Mouse (Mus musculus) E14TG2a.4 (cell line): ENCODE measurements around the gene Elk1.

Experiments
- H3K27me3 ChIP-seq: 2 replicates; pipeline ENCODE4 v1.6.1; 2014; ENCODE audit warnings: low read length, control low read depth; ENCODE audit not compliant: insufficient read depth
- H3K36me3 ChIP-seq: 2 replicates; pipeline ENCODE4 v1.6.1; 2014; ENCODE audit warnings: low read length, control low read depth; ENCODE audit not compliant: insufficient read depth
- H3K4me1 ChIP-seq: replicated peaks from 2 replicates; pipeline ENCODE4 v1.6.1; 2014; ENCODE audit warnings: low read depth, low read length, control low read depth
- H3K4me3 ChIP-seq: replicated peaks from 2 replicates; pipeline ENCODE4 v1.5.1; 2014; ENCODE audit warnings: mild to moderate bottlenecking, low read length
- H3K9me3 ChIP-seq: 2 replicates; pipeline ENCODE4 v1.6.1; 2014; ENCODE audit warnings: low read length, control low read depth
- CTCF ChIP-seq: conservative IDR thresholded peaks from 2 replicates; pipeline ENCODE4 v1.5.1; 2014; ENCODE audit warnings: low read length
- NANOG ChIP-seq: IDR thresholded peaks from 2 replicates; pipeline ENCODE4 v1.6.1; 2014; ENCODE audit warnings: borderline replicate concordance, low read length, mixed read lengths
- POU5F1 ChIP-seq: IDR thresholded peaks from 2 replicates; pipeline ENCODE4 v1.6.1; 2014; ENCODE audit warnings: low read length, borderline replicate concordance

The Elk1 gene

DNA sequence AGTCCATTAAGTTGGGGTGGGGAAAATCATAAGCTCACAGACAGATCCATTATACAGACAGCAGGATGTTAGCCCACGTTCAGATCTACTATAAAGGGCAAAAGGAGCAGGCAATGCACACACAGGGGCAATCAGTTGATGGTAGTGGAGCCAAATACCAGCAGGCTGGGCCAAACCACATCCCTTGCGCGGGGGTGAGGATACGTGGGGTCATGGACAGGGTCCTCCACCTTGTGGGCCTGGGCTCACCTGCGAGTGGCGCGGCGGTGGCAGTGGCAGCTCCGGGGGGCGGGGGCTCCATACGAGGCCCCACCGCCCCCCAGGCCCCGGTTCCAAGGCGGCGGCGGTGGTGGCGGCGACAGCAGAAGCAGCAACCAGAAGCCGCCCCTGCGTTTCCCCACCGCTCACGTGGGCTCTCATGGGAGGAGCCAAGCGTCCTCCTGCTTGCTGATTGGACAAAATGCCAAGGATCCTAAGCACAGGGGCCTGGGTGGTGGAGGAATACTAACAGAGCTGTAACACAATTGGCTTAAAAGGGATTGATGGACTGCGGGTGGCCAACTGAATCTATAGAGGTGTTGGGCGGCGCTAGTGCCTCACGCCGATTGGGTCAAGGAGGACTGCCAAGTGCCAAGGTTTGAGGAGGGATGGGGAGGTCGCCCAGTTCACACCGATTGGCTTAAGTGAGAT, at the start of gene Elk1:
Gene Elk1, minus strand, starts transcription at position 418 of the 690 bp plus-strand sequence.
- Histone ChIP-seq H3K36me3 (peaks cover 33% of the 10 kb centered on the region), H3K4me1 (peaks cover 14% of the 10 kb centered on the region), H3K9me3 (no peaks in the 10 kb centered on the region), H3K27me3 (no peaks in the 10 kb centered on the region), H3K4me3 (peak within 1 kb of the TSS; percentile 87)
- TF ChIP-seq NANOG = no peak
- no peak for TF ChIP-seq CTCF
- TF ChIP-seq POU5F1 = no peak

DNA sequence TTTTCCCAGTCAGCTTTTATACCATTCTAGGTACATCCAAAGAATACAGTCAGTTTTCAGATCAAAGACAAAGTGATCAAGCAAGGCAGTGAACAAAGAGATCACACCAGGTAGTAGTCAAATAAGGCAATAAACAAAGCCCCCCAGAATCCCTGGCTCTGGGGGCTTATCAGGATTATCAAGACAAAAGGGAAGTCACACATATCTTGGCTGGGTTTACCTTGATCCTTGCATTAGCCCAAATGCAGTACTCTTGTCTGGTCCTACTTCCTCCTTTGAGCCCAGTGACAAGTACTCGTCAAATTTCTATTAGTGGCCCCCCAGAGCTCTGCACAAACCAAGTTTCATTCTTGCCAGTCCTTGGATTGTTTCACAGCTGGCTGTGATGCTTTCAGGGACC, 30.5 kb upstream of the Elk1 start:
- H3K4me3 ChIP-seq = no peak overlapping the region
- TF ChIP-seq NANOG (no peak), CTCF (no peak)
- H3K4me1 ChIP-seq = no peaks in the 10 kb centered on the region

DNA sequence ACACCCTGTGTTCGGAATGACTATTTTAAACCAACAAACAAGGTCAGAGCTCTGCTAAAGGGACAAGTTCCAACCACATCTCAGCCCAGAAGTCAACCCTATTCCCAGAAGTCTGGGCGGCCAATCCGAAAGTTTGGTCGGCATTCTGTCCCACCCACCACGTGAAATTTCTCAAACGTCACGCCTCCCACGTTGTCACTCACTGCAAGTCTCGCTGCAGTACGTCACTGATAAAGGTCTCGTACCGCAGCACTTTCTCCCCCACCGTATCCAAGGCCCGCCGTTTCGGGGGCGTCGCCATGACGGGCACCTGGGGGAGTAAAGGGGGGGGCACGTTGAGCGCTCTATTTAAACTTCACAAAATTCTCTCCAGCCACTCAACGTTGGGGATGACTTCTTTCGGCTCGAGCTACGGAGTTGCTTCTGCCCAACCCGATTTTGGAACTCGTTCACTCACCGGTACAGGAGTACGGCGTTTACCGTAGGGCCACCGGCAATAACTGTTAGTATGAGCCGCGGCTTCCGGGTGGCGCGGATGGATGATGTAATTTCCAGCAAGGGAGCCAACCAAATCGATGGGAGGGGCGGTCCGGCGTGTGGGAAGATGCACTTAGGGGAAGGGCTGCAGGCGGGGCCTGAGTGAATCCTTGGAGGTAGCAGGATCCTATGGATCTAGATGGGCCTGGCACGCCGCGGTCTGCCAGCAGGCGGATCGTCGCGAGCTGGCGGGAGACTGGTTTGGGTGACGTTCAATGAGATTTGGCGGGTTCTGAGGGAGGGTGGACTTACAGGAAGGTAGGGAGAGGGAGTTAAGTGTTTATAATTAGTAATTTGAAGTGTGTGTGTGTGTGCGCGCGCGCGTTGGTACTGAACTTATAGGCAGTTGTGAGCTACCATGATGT, 11.3 kb upstream of the Elk1 start, which contains the start of gene Uxt:
Gene Uxt, minus strand, starts transcription at position 541 of the 902 bp plus-strand sequence.
- H3K36me3 ChIP-seq = peaks cover 33% of the 10 kb centered on the region
- TF ChIP-seq NANOG = no peak
- no peak for TF ChIP-seq POU5F1
- TF ChIP-seq CTCF = no peak
- no peaks in the 10 kb centered on the region for H3K9me3 ChIP-seq
- no peaks in the 10 kb centered on the region for H3K27me3 ChIP-seq
- H3K4me3 ChIP-seq = peak within 1 kb of the TSS; percentile 83
- peaks cover 9% of the 10 kb centered on the region; the same call in 1 of the 2 replicates for H3K4me1 ChIP-seq

More for the DNA sequence above, 30.5 kb upstream of the Elk1 start:
- H3K9me3 ChIP-seq = no peaks in the 10 kb centered on the region
- peaks cover 2% of the 10 kb centered on the region for H3K36me3 ChIP-seq
- no peaks in the 10 kb centered on the region for H3K27me3 ChIP-seq

DNA sequence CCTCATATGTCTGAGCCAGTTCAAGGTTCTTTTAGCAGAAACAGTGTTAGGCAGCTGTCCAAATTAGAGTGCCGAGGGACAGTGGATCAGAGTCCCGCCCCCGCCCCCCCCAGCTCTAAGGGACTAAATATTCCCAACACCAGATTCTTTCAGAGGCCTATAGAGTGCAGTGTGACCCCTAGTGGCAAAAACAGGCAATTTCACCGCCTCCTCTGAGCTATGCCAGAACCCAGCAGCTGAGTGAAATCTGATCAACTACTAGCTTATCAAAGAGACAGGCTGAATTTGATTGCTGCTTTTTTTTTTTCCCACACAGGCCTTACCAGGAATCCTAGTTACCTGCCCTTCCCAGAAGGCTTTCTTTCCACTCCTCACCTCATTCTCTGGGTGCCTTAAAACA, 4.4 kb downstream of the Elk1 start:
- Histone ChIP-seq H3K27me3 (no peaks in the 10 kb centered on the region), H3K4me1 (peaks cover 12% of the 10 kb centered on the region; the same call in 1 of the 2 replicates), H3K36me3 (peaks cover 18% of the 10 kb centered on the region), H3K9me3 (no peaks in the 10 kb centered on the region), H3K4me3 (no peak overlapping the region)
- TF ChIP-seq NANOG = no peak
- no peak for TF ChIP-seq POU5F1
- peak; percentile 62 for TF ChIP-seq CTCF

DNA sequence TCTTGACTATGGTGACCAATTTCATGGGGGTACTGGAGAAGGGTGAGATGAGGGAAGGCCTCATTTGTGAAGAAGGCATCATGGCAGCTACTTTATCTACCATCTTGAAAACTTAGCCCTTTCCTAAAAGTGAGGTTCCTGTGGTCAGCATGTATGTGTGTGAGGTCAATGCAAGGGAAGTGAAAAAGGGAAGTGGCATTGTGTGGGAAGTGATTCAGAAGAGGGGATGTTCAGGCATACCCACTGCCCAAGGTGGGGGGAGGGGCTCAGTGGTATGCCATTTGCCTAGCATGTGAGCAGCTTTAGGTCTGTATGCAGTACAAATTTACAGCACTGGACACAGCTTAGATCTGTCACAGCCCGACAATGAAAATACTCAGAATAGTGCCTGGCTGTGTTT, 18.4 kb downstream of the Elk1 start:
- Histone ChIP-seq H3K27me3 (no peaks in the 10 kb centered on the region), H3K4me3 (no peak overlapping the region), H3K9me3 (no peaks in the 10 kb centered on the region), H3K36me3 (peaks cover 46% of the 10 kb centered on the region), H3K4me1 (peaks cover 55% of the 10 kb centered on the region)
- TF ChIP-seq CTCF (no peak), POU5F1 (no peak), NANOG (no peak)

DNA sequence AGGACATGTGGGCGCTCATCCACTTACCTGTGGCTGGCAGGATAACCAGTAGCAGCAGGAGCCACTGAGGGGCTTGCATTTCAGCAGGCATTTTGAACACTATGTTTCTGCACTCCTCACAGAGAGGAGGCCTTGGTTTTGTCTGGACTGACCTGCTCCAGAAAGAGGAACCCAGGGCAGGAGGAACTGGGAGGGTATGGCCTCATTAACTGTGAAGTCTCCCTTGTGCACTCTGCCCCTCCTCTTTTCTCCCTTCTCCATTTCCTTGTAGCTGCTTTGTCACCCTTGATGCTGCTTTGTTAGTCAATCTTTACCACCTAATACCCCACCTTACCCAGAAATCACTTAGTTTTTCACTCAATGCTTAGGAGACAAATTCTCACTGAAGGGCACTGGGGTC, 19.0 kb downstream of the Elk1 start, which contains the start of gene Cfp:
Gene Cfp, minus strand, starts transcription at position 192 of the 400 bp plus-strand sequence.
- Histone ChIP-seq H3K36me3 (peaks cover 46% of the 10 kb centered on the region), H3K27me3 (no peaks in the 10 kb centered on the region), H3K9me3 (no peaks in the 10 kb centered on the region), H3K4me1 (peaks cover 49% of the 10 kb centered on the region), H3K4me3 (no peak within 1 kb of the TSS)
- no peak for TF ChIP-seq CTCF
- TF ChIP-seq NANOG = no peak
- TF ChIP-seq POU5F1 = no peak

DNA sequence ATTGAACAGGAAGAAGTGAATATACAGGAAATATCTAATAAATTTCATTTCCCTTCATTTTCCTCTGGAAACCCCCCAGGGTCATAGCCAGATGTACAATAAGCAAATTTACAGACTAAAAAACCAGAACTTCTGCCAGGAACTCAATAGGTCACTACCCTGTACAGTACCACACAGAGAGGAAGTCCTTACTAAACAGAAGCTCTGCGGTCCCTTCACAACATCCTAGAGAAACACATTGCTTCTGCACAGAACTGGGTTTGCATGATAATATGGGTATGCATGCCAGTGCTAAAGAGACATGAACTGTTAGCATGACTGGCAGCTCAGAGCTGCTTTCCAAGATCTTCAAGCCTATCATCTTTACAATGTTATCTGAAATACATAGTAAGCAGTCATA, 20.5 kb downstream of the Elk1 start:
- Histone ChIP-seq H3K4me3 (no peak overlapping the region), H3K27me3 (no peaks in the 10 kb centered on the region), H3K36me3 (peaks cover 52% of the 10 kb centered on the region), H3K9me3 (no peaks in the 10 kb centered on the region), H3K4me1 (peaks cover 34% of the 10 kb centered on the region)
- TF ChIP-seq NANOG (no peak), CTCF (no peak), POU5F1 (no peak)

DNA sequence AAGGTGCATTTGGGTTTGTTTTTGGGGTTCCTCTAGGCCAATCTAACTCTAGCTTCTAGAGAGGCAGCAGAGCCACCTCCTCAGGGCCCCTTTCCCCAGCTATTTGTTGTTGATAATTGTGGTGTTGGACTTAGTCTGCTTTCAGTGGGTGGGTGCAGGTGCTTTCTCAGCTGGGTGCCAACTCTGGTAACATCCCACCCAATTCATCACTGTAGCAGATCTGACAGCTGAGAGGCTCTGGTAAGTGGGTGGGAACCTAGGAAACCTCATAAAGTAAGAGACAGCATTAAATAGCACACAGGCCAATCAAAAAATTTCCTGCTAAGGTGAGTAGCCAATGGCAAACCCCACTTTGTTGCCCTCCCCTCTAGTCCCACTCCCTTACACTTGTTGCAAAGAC, 25.4 kb downstream of the Elk1 start:
- Histone ChIP-seq H3K4me1 (peaks cover 10% of the 10 kb centered on the region), H3K36me3 (peaks cover 47% of the 10 kb centered on the region), H3K4me3 (no peak overlapping the region), H3K27me3 (no peaks in the 10 kb centered on the region), H3K9me3 (no peaks in the 10 kb centered on the region)
- TF ChIP-seq POU5F1 (no peak), CTCF (no peak), NANOG (no peak)
